Mouse (Mus musculus) heart, embryonic 12.5 days (tissue): ENCODE data around the gene Lgr4. TPM values are rescaled to one million over a fixed set of nuclear protein-coding genes. Genes with fewer than 3 reads are reported as not detected.

ENCODE experiments used
- ATAC-seq: fragments of 200-750 bp; cut with Nextera tagmentation; 2 replicates; pipeline ENCODE4 v1.8.0; 2017; ENCODE audit warnings: moderate TSS enrichment, moderate library complexity; ENCODE audit not compliant: insufficient number of reproducible peaks, low FRiP score
- H3K27ac ChIP-seq: fragments of 300-500 bp; sonication (generic); 2 replicates; pipeline ENCODE4 v1.5.1; 2016; ENCODE audit warnings: mild to moderate bottlenecking, moderate library complexity; ENCODE audit not compliant: poor library complexity, severe bottlenecking
- H3K27me3 ChIP-seq: fragments of 300-500 bp; sonication (generic); replicated peaks from 2 replicates; pipeline ENCODE4 v1.6.1; 2016; ENCODE audit warnings: mild to moderate bottlenecking, moderate library complexity
- H3K36me3 ChIP-seq: fragments of 300-500 bp; sonication (generic); 2 replicates; pipeline ENCODE4 v1.6.1; 2016; ENCODE audit warnings: mild to moderate bottlenecking, moderate library complexity
- H3K4me1 ChIP-seq: fragments of 300-500 bp; sonication (generic); replicated peaks from 2 replicates; pipeline ENCODE4 v1.6.1; 2016; ENCODE audit warnings: mild to moderate bottlenecking
- H3K4me2 ChIP-seq: fragments of 300-500 bp; sonication (generic); 2 replicates; pipeline ENCODE4 v1.6.1; 2016; ENCODE audit warnings: mild to moderate bottlenecking, moderate library complexity
- H3K4me3 ChIP-seq: fragments of 300-500 bp; sonication (generic); 2 replicates; pipeline ENCODE4 v1.5.1; 2016; ENCODE audit warnings: mild to moderate bottlenecking
- H3K9ac ChIP-seq: fragments of 300-500 bp; sonication (generic); 2 replicates; pipeline ENCODE4 v1.6.1; 2016; ENCODE audit warnings: mild to moderate bottlenecking, moderate library complexity
- H3K9me3 ChIP-seq: fragments of 300-500 bp; sonication (generic); replicated peaks from 2 replicates; pipeline ENCODE4 v1.6.1; 2016; ENCODE audit warnings: mild to moderate bottlenecking, moderate library complexity
- WGBS: fragments of 180-500 bp; shearing (Covaris S2); methylation state at CpG from one replicate; pipeline ENCODE4 v1.1.7; 2016; 5-methylcytosine and 5-hydroxymethylcytosine counted together
- polyA plus RNA-seq: library from polyadenylated mRNA; unstranded; fragments of >200 nt; fragmentation: Nextera tagmentation; extraction: Ambion mirVana; gene quantifications from 2 replicates; pipeline ENCODE4 v1.2.1, GENCODE M21; 2016

The Lgr4 gene
- polyA plus RNA-seq, 1 experiment from 2014 or later = 15.1 TPM

DNA sequence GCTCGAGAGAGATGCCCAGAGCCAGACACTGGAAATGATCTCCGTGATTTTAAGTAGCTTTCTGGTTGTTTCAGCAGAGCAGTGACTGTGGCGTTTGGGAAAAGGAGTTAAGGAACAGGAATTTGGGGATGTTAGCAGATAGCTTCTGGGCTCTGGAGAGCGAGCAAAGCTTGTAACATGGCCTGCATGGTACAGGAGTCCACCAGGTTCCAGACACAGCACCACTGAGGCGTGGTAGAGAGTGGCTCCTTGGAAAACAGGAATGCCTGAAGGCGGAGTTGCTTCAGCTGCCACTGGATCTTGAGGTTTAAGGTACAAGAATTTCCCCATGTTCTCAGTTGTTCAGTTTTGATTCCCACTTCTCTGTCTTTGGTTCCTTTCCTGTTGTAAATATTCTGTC lies 59.9 kb downstream of the Lgr4 start:
- no peak overlapping the region for H3K4me3 ChIP-seq
- no peaks in the 10 kb centered on the region for H3K27me3 ChIP-seq
- no peaks in the 10 kb centered on the region for H3K9me3 ChIP-seq
- H3K36me3 ChIP-seq = peaks cover 5% of the 10 kb centered on the region
- WGBS = 86% methylated on average over 6 of the region's 6 CpGs
- H3K4me1 ChIP-seq = peaks cover 36% of the 10 kb centered on the region
- no peak for ATAC-seq
- H3K27ac ChIP-seq = no peak overlapping the region
- no peak overlapping the region for H3K4me2 ChIP-seq
- H3K9ac ChIP-seq = no peak overlapping the region

DNA sequence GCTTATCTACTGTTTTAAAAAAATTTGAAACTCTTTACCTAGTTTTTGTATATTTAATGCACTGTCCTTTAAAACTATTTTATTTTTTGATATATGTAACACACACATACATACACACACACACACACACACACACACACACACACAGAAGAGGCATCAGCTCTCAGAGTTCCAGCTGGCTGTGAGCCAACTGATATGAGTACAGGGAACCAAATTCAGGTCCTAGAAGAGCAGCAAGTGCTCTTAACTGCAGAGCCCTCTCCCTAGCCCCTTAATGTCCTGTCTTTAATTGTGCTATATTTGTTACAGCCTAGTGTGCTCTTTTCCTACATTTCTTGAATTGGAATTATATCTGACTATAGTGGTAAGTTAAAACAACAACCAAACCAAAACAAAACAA lies 61.8 kb downstream of the Lgr4 start:
- Histone ChIP-seq H3K36me3 (peaks cover 5% of the 10 kb centered on the region), H3K9me3 (no peaks in the 10 kb centered on the region), H3K9ac (no peak overlapping the region), H3K27ac (no peak overlapping the region), H3K4me1 (peaks cover 38% of the 10 kb centered on the region), H3K27me3 (no peaks in the 10 kb centered on the region), H3K4me2 (no peak overlapping the region), H3K4me3 (no peak overlapping the region)
- peak; percentile 64; the same call in 1 of the 2 replicates for ATAC-seq

DNA sequence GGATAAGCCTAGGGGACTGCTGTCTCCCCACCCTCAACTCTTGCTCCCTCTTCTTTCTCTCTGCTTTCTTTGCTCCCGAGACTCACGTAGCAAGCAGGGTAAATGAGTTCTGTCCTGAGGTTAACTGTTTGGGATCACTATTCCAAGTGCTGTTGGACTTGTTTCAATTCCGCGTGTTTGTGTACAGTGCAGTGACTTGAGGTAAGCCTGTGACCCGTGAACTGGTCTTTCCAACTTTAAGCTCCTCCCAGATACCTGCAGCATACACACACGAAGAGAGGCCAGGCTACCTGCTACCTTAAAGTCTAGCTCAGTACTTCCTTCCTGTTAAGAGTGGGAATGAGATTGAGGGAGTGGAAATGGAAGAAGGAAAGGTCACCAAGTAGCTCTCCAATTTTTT lies 66.0 kb downstream of the Lgr4 start:
- 91% methylated on average over 6 of the region's 6 CpGs for WGBS
- no peak overlapping the region for H3K4me2 ChIP-seq
- no peaks in the 10 kb centered on the region for H3K27me3 ChIP-seq
- H3K4me1 ChIP-seq = peaks cover 72% of the 10 kb centered on the region
- H3K9me3 ChIP-seq = no peaks in the 10 kb centered on the region
- no peak overlapping the region for H3K4me3 ChIP-seq
- no peaks in the 10 kb centered on the region for H3K36me3 ChIP-seq
- ATAC-seq = no peak
- no peak overlapping the region for H3K27ac ChIP-seq
- no peak overlapping the region for H3K9ac ChIP-seq

DNA sequence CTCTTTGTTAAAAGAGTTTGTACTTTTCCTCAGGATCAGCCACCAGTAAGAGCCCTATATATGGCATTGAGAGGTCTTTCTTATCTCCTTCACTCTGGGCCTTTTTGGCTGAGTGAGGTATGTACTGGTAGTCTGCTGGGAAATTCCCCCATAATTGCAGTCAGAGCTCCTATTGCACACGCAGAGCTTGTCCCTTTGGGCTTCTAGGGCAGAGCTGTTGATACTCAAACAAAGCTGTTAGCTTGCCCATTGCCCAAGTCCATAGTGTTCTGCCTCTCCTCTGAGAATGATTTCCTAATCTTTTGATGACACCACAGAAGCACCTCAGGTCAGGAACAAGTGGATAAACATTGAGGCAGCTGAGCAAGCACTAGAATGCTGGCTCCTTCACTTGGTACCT lies 67.5 kb downstream of the Lgr4 start:
- Histone ChIP-seq H3K4me3 (no peak overlapping the region), H3K36me3 (no peaks in the 10 kb centered on the region), H3K4me2 (no peak overlapping the region), H3K4me1 (peaks cover 76% of the 10 kb centered on the region), H3K9me3 (no peaks in the 10 kb centered on the region), H3K27ac (0 out of 2 replicates have a peak overlapping the region, but pooled peaks have one; percentile 26), H3K9ac (no peak overlapping the region), H3K27me3 (no peaks in the 10 kb centered on the region)
- WGBS = 10% methylated on average over 1 of the region's 1 CpGs
- 0 out of 2 replicates have a peak, but pooled peaks have one; percentile 27 for ATAC-seq

DNA sequence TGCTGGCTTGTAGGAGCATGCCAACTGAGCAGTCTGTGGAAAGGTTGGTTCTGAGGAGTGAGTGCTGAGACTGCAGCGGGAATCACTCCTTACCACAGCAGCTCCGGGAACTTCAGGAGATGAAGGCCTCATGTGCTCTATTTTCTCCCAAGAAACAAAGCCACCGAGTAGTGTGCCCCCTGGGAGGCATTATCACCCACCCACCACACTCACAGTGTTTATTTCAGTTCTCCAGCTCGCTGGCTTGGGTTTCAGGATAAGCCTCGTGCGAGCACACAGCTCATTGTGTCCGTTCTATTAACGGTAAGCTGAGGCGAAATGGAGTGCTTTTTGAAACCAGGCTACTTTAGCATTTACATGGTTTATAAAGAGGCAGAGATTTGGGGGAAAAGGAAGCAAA lies 68.1 kb downstream of the Lgr4 start:
- Histone ChIP-seq H3K27me3 (no peaks in the 10 kb centered on the region), H3K36me3 (no peaks in the 10 kb centered on the region), H3K4me1 (peaks cover 75% of the 10 kb centered on the region), H3K4me2 (no peak overlapping the region), H3K9me3 (no peaks in the 10 kb centered on the region), H3K27ac (no peak overlapping the region), H3K9ac (no peak overlapping the region), H3K4me3 (no peak overlapping the region)
- ATAC-seq = no peak
- 43% methylated on average over 9 of the region's 9 CpGs for WGBS

DNA sequence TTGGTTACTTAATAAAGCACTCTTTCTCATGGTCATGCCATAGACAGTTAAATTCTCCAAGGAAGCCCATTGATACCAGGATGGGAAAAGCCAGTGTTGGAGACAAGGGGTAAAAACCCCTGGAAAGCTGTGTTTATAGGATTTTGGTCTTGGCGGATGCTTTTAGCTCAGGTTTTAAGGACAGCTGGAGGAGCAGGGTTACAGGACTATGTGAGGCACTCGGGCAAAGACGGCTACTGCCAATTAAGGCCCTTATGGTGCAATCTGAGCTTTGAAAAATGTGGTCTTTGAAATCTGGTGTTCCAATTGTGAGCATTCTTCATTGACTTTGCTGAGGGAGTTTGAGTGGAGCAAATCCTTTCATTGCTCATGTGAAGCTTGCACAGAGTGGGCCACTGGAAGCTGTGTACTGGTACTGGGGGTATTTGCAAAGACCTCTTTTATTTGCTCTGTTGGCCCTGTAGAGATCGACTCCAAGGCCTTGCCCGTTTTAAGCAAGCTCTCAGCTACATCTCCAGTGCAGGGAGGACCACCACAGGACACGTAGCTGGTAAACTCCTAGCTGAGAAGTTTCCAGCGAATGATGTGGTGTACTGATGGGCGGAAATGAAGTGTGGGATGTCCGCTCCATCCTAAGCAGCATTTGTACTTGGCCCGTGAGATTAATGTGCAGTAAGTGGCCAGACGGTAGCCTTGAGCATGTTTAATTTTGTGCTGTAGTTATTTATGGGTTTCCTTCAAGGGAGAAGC lies 68.8 kb downstream of the Lgr4 start:
- H3K4me3 ChIP-seq = no peak overlapping the region
- peaks cover 69% of the 10 kb centered on the region for H3K4me1 ChIP-seq
- no peaks in the 10 kb centered on the region for H3K27me3 ChIP-seq
- 76% methylated on average over 11 of the region's 11 CpGs for WGBS
- no peaks in the 10 kb centered on the region for H3K36me3 ChIP-seq
- no peak overlapping the region for H3K9ac ChIP-seq
- ATAC-seq = no peak
- no peak overlapping the region for H3K4me2 ChIP-seq
- H3K27ac ChIP-seq = no peak overlapping the region; the same call in 1 of the 2 replicates
- H3K9me3 ChIP-seq = no peaks in the 10 kb centered on the region

DNA sequence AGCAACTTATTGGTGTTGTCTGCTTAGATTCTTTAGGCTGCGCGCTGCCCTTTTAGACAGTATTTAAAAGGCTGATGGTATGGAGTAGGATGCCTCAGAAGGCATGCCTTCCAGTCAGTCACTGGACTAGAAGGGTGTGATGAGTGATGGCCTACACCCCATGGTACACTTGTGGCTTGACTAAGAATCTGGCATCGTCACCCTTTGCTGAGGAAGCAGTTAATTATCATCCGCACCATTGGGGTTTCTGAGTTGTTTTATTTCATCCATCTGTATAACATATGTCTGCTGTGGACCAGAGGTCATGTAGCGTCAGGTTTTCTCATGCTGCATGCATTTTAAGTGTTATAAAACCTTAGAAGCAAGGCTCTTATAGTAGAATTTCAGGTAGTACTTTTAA lies 70.5 kb downstream of the Lgr4 start:
- Histone ChIP-seq H3K4me2 (no peak overlapping the region), H3K27ac (no peak overlapping the region), H3K27me3 (no peaks in the 10 kb centered on the region), H3K36me3 (no peaks in the 10 kb centered on the region), H3K9me3 (no peaks in the 10 kb centered on the region), H3K9ac (no peak overlapping the region), H3K4me1 (peaks cover 61% of the 10 kb centered on the region), H3K4me3 (no peak overlapping the region)
- no peak for ATAC-seq
- WGBS = 76% methylated on average over 5 of the region's 5 CpGs

DNA sequence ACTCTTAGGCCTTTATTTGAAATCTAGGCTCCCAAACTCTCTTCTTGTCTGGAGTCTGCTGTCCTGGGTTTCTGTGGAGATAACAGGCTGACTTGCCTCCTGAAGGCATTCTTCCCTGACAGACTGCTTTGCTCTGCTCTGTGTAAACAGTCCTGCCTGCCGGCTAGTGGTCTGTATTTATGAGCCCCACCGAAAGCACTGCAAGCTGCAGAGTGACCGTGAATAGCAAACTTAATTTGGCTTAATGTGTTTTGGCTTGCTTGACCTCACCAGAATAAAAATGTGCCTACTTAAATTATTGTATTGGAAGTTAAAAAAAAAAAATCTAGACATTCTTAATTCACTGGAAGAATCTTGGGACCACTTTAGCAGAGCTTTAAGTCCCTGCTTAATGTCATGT lies 71.7 kb downstream of the Lgr4 start:
- 9% methylated on average over 3 of the region's 3 CpGs for WGBS

DNA sequence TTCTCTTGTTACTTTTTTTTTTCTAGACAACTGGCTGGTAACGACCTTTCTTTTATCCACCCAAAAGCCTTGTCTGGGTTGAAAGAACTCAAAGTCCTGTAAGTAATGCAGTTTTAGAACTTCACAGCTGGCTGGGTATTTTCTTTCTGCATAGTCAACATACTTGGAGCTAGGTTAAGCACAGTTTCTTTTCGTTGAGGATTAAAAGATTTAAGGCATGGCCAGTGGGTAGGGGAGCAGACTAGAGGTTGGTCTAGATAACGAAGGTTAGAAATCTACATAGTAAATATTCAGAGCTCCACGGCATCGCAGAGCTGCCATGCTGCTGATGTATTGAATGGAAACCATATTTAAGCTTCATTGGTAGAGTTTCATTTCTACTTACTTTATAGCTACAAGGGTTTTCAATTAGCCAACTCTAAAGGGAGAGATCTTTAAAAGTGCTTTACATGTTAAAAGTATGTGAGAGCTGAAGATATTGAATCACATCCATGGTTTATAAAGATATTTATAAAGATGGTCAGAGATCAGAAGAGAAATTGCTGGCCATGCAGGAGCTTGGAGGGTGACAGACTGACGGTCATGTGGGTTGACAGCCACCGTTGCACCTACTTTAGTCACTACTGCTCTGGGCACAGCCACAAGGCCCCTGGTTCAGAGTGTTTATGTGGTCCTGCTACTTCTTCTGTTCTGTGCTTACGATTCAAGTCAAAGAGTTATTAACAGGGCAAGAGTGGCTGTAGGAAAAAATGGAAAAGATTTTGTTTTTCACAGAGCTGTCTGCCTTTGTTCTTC lies 72.4 kb downstream of the Lgr4 start:
- Histone ChIP-seq H3K27ac (0 out of 2 replicates have a peak overlapping the region, but pooled peaks have one; percentile 20), H3K4me1 (peaks cover 58% of the 10 kb centered on the region), H3K4me3 (no peak overlapping the region), H3K9ac (peak overlapping the region; percentile 41; the same call in 1 of the 2 replicates), H3K4me2 (0 out of 2 replicates have a peak overlapping the region, but pooled peaks have one; percentile 38), H3K9me3 (no peaks in the 10 kb centered on the region), H3K27me3 (no peaks in the 10 kb centered on the region), H3K36me3 (no peaks in the 10 kb centered on the region)
- WGBS = 47% methylated on average over 8 of the region's 8 CpGs
- no peak for ATAC-seq

More for the DNA sequence above, 71.7 kb downstream of the Lgr4 start:
- H3K4me2 ChIP-seq = 0 out of 2 replicates have a peak overlapping the region, but pooled peaks have one; percentile 13
- H3K9ac ChIP-seq = no peak overlapping the region
- H3K4me3 ChIP-seq = no peak overlapping the region
- H3K4me1 ChIP-seq = peaks cover 61% of the 10 kb centered on the region
- no peaks in the 10 kb centered on the region for H3K27me3 ChIP-seq
- H3K27ac ChIP-seq = peak overlapping the region; percentile 64
- H3K9me3 ChIP-seq = no peaks in the 10 kb centered on the region
- ATAC-seq = no peak
- H3K36me3 ChIP-seq = no peaks in the 10 kb centered on the region

DNA sequence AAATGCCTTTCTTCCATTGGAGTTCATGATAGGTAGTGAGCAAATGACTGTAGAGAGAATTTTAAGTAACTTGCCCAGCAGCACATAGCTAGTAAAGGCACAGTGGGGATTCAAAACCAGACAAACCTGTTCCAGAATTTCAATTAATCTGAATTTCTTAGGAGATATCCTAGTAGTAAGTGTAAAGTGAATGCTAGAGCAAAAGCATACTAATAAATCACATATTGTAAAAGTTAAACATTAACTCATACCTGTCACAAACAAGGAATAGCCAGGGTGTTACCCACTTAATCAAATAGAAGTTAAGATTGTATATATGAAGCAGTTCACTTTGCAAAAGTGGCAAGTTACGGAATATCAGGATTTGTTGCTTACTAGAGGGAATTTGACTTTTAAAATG lies 74.3 kb downstream of the Lgr4 start:
- Histone ChIP-seq H3K36me3 (no peaks in the 10 kb centered on the region), H3K4me3 (no peak overlapping the region), H3K9me3 (no peaks in the 10 kb centered on the region), H3K4me1 (peaks cover 54% of the 10 kb centered on the region), H3K27me3 (no peaks in the 10 kb centered on the region), H3K27ac (no peak overlapping the region), H3K9ac (no peak overlapping the region), H3K4me2 (no peak overlapping the region)
- ATAC-seq = no peak
- 96% methylated on average over 1 of the region's 1 CpGs for WGBS

DNA sequence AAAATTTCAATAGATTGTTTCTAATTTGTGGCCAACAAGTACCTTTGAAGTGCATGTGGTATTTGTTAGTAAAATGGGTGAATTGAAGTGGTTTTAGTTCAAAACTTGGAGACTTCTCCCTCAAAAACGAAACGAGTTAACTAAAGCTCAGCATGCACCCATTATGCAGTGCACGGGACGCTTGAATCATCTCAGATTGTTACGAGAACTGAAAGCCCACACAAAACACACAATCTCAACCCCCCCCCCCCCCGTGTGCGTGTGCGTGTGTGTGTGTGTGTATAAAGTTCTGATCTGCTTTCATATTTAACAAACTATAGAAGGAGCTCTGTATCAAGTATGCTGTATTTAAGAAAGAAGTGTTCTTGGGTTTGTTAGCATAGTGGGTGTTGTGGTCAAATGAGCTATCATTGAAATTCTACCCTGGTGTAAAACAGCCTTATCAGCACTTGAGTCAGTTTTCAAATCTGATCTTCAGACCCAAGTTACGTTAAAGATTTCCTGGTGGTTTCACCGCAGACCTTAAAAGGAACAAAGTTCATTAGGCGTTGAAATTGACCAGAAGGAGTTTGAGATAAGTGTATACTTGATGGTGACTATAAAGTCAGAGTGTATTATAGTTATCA lies 75.1 kb downstream of the Lgr4 start:
- Histone ChIP-seq H3K9ac (no peak overlapping the region), H3K4me3 (no peak overlapping the region), H3K4me1 (peaks cover 46% of the 10 kb centered on the region), H3K4me2 (no peak overlapping the region), H3K27ac (no peak overlapping the region), H3K27me3 (no peaks in the 10 kb centered on the region), H3K36me3 (no peaks in the 10 kb centered on the region), H3K9me3 (no peaks in the 10 kb centered on the region)
- no peak for ATAC-seq
- WGBS = 71% methylated on average over 11 of the region's 11 CpGs
